Mouse (Mus musculus) heart, adult 18-20 months (tissue): ENCODE measurements around the gene Slf2. TPM values are rescaled to one million over a fixed set of nuclear protein-coding genes. Genes with fewer than 3 reads are reported as not detected.

Source experiments
- DNase-seq, 2 experiments: peaks; one replicate each; pipeline ENCODE4 v3.0.0; 2021 to 2022; ENCODE audit warnings: mixed read lengths in 1 of 2
- total RNA-seq, 2 experiments: library from RNA; stranded (reverse); gene quantifications; 2 replicates each; pipeline ENCODE4 v1.2.3; 2021

The Slf2 gene
- total RNA-seq, 2 experiments from 2014 or later, result 22.8 to 23.7 TPM

DNA sequence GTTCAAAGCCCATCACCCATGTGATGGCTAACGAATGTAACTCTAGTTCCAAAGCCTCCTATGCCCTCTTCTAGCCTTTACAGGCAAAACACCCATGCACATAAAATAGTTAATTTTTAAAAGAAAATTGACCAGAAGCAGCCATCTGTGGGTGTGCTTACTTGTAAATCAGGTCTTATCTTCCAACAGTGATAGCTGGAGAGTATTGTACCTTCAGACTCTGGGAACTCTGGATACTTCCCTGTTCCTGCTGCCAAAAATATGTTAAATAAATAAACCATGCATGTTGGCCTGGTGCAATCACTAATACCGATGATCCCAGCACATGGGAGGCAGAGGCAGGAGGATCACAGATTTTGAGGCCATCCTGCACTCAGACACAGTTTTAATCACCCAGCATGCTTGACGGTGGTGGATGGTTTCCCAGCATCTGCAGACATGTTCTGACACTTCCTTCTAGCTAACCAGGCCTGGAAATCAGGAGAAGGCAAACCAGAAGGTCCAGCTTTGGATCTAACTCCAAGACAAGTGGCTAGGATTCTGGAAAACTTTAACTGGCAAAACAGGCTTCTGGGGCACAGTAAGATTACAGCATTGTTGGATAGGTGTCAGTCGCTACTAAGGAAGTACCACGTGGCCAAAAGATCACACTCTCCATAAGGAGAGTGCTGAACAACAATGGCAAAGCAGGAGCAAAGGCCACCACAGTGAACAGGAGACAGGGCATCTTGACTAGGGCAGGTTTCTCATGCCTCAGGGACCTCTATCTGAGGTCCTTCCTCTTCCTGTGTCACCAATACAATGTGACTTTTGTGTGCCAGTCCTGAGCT, 54.4 kb downstream of the Slf2 start:
- DNase-seq, result no peak

DNA sequence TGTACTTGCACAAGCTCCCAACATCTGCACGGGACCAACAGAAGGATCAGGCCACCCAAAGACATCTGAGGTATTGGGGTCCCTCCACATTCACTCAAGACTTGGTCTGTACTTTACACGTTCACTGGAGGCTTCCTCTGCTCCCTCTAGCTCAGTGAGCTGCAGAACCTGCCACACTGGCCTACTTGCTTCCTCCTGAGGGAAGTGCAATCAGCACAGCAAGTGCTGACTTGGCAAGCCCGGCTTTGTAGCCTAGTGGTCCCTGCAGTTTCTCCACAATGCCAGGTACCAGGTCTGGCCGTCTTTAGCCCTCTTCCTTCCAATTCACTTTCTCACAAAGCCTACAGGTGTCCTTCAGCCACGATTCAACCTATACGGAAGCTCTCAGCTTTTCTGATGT, 56.1 kb downstream of the Slf2 start:
- no peak for DNase-seq

DNA sequence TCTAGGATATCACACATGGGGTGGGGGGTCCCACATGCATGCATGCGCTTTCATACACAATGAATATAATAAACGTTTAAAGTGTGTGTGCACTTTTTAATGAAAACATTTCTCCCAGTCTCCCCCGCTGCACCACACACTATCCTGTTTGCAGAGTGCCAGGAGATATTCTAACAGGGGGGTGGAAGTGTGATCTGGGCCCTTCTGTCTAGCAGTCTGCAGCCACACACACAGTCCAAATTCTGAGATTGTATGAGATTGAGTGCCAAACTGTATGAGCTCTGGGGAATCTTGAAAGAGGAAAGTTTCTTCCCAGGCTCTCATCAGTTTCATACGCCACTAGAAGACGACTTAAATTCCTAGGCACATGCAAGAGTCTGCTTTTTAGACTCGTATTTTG, 56.9 kb downstream of the Slf2 start:
- DNase-seq, result no peak

DNA sequence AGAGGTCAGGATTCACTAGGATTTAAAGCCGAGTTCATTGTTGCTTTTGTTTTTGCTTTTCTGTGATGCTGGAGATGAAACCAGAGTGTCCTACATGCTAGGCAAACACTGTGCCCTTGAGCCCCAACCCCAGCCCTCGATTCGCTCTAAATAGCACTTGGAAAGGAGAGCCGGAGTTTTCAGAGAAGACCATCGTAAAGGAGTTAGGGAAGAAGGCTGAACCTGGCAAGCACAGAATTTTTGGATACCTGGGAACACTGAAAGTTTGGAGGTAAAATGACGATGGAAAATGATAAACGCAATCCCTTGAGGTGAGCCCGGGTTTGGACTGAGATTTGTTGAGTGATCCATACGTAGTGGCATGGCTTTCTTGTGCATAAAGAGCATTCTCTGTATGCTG, 57.4 kb downstream of the Slf2 start:
- DNase-seq, result no peak

DNA sequence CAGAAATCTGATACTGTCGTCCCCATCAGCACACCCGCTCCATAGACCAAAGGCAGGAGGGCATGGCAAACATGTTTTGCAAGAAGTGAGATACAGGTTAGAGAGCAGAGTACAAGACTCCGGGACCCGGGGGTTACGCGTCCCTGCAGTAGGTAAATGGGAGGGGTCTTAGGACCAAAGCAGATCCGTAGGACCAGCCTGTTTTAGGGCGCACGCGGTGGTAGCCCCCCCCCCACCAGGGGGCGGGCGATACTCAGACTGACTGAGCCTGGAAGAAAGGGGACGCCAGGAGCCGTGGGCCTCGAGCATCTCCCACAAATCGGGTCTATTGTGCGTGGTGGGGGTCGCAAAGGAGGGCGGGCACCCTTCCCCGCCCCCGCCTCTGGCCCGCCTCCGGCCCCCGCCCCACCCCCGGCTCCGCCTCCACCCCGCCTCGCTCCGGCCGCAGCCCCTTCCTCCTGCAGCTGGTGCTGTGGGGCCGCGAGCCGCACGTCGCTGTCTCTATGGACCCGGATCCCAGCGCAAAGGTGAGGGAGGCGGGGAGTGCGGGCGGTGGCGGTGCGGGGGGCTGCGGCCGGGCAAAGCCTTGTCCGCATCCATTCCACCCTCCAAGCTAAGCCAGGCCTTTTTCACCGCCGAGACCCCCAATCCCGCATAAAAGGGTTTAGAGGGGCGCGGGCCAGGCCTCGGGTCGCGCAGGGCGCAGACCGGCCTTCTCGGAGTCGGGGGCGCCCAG, 58.0 kb downstream of the Slf2 start, which contains the start of gene Sema4g:
Gene Sema4g, plus strand, starts transcription at position 271 of the 736 bp plus-strand sequence.
- DNase-seq, result peak in 1 of 2 experiments; percentile 53

DNA sequence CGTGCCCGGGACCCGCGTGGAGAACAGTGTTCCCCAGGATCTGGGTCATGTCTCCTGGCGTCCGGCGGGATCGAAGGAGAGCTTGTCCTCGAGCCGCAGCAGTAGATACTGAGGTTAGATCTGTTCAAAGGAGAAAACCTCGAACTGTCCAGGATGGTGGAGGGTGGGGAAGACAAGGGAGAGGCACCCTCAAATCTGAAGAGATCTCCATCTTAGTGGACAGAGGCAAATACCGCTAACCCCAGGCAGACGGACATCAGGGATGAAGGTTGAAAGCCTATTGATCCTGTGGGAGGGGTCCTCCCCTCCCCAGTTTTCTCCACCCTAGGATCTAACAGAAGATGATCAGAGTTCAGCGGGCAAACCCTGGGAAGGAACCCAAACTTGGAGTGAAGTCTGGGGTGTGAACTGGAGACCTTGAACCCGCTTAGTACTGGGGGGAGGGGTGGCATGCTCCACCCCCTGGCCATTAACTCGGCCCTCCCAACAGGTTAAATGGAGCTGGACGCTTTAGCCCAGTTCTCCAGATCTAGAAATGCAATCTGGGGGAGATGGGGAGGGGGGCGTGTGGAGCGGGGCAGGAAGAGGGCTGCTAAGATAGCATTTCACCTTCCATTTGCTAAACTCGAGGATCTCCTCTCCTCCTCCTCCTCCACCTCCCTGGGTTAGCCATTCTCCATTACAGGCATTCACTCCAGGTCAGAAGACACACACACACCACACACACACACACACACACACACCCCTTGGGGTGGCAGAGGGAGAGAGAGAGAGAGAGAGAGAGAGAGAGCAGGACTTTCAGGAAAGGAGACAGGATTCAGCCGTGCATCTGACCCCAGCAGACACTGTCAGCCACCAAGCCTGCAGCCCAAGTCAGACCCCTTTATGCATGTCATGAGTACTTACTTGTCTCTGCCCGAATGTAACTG, 58.9 kb downstream of the Slf2 start:
- no peak for DNase-seq

DNA sequence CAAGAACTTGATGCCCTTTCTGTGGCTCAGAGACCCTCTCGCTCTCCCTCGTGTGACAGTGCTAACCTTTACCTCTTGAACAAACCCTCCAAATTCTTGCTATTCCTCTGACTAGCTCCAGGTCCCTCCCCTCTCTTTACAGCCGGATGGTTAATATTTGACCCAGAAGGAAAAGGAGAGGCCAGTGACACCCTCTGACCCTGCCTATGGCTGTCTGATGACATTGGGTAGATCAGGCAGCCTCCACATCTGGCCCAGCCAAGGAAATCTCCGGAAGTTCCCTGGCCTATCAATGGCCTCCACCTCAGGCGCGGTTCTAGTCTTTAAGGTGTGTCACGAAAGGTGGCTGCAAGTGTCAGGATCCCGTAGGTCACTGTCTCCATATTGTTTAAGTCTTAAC, 60.1 kb downstream of the Slf2 start:
- no peak for DNase-seq

DNA sequence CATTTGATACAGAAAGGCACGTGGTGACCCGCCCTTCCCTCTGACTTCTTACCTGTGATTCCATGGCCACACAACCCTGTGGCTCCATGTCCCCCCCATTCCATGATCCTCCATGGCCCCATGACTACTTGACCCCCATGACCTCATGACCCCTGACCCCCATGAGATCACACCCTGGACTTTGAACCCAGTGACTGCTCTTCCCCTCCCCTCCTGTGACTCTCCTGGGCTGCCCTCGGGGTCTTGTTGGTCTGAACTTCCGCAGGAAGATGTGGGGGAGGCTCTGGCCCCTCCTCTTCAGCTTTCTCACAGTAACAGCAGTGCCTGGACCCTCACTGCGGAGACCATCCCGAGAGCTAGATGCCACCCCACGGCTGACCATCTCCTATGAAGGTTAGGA, 61.3 kb downstream of the Slf2 start:
- DNase-seq, result no peak

DNA sequence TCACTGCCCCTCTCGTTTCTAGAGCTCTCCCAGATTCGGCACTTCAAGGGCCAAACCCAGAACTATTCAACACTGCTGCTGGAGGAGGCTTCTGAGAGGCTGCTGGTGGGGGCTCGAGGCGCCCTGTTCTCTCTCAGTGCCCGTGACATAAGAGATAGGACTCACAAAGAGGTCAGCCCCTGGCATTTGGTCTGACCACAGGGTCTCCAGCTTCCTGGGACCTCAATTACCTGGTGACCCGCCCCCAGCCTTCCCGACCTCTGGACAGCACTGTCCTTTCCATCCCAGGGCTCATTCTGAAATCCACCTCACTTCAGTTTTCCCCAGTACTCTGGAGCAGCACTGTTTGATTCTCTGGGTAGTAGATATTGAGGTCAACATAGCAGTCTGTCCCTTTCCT, 61.8 kb downstream of the Slf2 start:
- DNase-seq, result no peak

DNA sequence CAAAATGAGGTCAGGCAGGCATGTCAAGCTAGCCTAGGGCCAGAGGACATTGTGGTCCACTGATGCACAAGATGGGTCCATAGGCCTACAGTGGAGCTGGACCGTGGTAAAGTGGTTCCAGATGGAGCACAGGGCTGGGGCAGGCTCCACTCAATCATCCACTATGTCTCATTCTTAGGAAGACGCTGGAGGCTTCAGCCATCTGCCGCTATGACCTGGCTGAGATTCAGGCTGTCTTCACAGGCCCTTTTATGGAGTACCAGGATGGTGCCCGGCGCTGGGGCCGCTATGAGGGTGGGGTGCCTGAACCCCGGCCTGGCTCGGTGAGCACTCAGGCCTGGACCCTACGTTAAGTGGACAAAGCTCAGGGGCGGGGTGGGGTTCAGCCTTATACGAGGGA, 66.8 kb downstream of the Slf2 start:
- no peak for DNase-seq

DNA sequence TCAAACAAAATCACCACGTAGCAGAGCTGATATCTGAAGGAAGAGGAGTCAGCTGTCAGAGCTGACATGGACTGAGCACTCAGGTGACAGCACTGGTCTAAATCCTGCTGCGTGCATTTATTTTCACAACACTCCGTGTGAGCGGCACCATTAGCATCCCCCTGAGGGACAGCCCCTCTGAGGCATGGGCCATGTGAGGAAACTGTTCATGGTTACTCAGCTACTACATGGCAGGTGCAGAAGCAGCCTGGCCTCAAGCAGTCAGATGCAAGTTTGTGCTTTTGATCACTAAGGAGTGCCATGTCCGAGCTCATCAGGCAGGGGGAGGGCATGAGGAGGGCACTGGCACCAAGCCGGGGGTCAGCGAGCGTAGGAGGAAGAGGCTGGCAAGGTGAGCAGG, 68.7 kb downstream of the Slf2 start:
- no peak for DNase-seq

DNA sequence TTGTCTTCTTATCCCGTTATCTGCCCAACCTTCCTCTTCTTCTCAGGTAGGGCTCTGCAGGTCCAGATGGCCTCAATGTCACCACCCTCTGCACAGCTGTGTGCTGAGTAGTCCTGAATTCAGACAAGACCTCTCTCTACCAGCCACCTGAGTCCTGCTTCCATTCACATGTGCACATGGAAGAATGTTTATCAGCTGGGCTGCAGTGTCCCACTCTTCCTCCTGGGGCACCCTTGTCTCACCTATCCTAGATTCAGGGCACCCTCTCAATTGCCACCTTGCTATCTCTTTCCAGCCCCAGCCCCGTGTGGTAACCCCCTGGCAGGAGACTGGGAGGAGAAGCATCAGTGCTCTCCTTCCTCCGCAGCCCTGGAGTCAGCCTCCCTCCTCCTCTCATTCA, 71.3 kb downstream of the Slf2 start:
- DNase-seq, result no peak

DNA sequence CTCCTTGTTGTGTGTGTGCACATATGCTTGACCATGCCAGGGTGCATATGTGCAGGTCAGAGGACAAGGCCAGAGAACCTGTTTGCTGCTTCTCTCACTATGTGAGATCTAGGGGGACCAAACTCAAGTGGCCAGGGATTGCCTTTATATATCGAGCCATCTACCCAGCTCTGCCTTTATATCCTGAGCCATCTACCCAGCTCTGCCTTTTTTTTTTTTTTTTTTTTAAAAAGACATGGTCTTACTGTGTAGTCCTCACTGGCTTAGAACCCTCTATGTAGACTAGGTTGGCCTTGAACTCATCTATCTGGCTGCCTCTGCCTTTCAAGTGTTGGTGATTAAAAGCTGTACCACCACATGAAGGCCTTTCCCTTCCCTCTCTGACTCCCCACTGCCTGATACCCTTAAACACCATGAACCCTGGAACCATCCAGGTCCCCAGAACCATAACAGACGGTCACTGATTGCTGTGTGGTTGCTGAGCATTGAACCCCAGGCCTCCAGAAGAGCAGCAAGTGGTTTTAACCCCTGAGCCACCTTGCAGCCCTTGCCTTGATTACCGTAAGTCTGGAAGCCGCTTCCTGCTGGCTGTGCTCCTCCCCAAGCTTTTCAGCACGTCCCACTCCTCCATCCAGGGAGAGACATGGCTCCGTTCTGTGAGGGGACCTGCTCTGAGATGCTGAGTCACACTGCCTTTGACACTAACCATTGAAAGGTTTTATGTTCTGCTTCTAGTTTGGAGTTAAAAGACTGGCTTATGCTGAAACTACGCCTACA, 73.0 kb downstream of the Slf2 start:
- DNase-seq, result no peak

DNA sequence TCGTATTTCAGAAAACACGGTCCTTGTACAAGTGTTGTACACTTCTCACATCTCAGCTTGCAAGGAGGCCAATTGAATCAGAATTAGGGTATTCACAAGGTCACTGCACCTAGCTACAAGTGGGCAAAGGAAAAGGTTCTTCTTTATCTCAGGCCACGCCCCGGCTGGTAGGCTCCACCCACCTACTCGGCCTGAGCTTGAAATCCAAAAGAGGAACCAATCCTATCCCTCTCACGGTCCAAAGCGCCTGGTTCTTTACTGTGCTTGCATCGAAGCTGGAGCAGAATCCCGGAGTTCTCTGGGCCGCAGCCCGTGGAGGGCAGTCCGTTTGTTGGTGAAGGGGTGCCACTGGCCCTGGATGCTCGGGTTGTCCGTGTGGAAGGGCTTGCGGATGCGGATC, 74.5 kb downstream of the Slf2 start, which contains the start of gene Twnk:
Gene Twnk, plus strand, starts transcription at position 220 of the 400 bp plus-strand sequence.
- peak; percentile 63 to 64 for DNase-seq

DNA sequence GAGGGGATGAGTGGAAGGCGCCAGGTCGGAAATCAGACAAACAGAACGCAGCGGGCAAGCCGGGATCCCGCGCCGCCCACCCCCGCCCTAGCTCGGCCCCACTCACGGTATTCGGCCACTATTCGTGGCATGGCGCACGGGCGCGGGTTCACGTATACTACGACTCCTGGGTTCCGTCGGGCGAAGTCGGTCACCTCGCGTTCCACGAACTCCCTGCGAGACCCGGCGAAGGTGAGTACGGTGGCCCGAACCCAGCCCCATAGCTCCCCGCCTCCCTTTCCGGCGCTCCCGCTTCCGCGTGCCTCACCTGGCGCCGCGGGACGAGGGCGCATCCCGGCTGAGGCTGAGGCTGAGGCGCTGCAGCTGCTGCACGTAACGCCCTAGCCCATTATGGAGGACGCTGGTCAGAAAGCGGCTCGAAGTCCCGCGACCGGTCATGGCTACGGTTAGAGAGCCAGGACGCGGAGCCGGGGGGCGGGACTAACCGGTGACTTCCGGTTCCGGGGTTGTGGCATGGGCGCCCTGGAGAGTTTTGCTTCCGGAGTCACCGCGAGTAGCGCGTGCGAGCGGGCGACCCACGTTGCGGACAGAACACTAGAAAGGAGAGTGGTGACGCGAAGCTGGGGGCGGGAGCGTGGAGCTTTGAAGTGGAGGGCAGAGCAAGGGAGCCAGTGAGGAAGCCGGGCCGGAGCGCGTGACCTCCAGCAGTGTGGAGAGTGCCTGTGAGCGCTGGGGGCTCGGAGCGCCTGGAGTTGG, 75.2 kb downstream of the Slf2 start, which contains the start of gene Mrpl43:
Gene Mrpl43, minus strand, starts transcription at position 486 of the 756 bp plus-strand sequence.
- peak; percentile 96 to 99 for DNase-seq

DNA sequence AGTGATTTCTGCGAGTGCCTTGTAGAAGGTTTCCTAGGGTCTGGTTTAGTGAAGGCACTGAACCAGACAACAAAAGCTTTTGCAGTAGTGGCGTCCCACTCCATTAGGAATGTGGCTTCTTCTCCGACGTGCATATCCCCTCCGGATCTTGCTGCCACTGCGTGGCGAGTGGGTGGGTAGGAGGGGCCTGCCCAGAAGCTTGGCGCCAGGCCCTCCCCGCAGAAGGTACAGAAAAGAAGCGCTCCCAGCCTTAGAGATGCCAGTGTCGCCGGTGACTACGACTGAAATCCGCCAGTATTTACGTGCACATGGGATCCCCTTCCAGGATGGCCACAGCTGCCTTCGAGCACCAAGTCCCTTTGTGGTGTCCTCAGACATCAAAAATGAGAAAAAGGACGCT, 76.1 kb downstream of the Slf2 start:
- no peak for DNase-seq

DNA sequence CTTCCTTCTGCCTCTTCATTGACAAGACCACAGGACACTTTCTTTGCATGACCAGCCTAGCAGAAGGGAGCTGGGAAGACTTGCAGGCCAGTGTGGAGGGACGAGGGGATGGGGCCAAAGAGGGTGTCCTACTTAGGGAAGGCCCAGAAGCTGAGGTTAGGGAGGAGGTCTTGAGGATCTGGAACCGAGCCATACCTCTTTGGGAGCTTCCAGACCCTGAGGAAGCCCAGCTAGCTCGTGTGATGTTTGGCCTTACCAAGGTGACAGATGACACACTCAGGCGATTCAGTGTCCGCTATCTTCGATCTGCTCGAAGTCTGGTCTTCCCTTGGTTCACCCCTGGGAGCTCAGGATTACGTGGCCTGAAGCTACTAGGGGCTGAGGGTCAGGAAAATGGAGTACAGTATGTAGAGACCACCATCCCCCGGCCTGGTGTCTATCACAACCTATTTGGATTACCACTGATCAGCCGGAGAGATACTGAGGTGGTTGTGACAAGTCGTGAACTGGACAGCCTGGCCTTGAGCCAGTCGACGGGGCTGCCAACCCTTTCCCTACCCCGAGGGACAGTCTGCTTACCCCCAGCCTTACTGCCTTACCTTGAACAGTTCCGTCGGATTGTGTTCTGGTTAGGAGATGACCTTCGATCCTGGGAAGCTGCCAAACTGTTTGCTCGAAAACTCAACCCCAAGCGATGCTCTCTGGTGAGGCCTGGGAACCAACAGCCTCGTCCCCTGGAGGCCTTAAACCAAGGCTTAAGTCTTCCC, 76.7 kb downstream of the Slf2 start:
- DNase-seq, result no peak

DNA sequence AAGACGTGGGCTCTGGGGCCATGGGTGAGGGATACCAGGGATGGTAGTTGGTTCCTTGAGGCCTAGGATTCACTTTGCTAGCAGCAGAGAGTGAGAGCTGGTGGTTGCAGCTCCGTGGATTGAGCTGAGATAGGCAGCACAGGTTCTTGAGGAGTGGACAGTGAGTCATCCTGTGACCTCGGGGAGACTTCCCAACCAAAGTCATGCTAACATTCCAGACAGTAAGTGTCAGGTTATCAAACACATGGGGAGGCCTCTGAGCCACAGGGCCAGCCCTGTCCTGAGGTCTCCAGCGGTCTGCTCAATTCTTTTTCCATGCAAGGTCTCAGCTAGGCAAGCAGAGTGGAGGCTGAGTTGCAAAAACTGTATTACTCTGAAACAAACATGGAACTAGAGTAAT, 79.7 kb downstream of the Slf2 start:
- no peak for DNase-seq

DNA sequence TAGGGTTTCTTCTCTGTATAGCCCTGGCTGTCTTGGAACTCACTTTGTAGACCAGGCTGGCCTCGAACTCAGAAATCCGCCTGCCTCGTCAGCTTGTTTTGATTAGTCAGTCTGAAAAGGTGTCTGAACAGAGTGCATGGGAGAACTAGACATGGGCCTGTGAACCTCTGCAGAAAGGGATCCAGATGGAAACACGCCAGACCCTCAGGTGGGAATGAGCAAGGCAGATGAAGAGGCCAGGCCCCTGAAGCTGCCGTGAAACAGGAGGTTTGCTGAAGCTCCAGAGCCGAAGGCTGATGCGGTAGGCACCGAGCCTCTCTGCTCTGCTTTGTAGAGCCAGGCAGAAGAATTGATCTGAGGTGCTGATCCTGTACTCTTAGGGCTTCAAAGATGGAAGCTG, 81.3 kb downstream of the Slf2 start:
- no peak for DNase-seq

DNA sequence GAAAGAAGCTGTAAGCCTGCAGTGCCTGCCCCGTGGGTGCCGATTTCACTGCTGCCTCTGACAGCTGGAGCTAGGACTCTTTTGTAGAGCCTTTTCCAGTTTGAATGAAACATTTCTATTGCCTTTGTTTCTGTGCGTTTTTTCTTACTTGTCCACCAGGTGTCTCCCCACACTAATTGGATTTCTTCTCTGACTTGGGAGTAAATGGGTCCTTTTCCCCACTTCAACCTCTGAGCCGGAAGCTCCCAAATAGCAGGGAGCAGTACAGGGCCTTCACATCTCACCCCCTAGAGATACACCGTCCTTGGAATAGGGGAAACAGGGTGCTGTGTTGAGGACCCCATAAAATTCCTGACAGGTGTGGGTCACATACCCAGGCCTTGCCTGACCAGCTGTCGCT, 81.7 kb downstream of the Slf2 start:
- peak; percentile 38 to 63 for DNase-seq
